Mouse (Mus musculus) forebrain, embryonic 16.5 days (tissue): ENCODE data around the gene Vps9d1. TPM values are rescaled to one million over a fixed set of nuclear protein-coding genes. Genes with fewer than 3 reads are reported as not detected.

ENCODE experiments used
- ATAC-seq: fragments of 200-750 bp; cut with Nextera tagmentation; 2 replicates; pipeline ENCODE4 v1.8.0; 2017; ENCODE audit warnings: mild to moderate bottlenecking, moderate library complexity
- H3K27ac ChIP-seq: fragments of 300-500 bp; sonication (generic); 2 replicates; pipeline ENCODE4 v1.5.1; 2014; ENCODE audit warnings: low read length, control low read depth
- H3K27me3 ChIP-seq: fragments of 300-500 bp; sonication (generic); replicated peaks from 2 replicates; pipeline ENCODE4 v1.6.1; 2014; ENCODE audit warnings: low read length; ENCODE audit not compliant: control insufficient read depth, insufficient read depth
- H3K36me3 ChIP-seq: fragments of 300-500 bp; sonication (generic); 2 replicates; pipeline ENCODE4 v1.6.1; 2014; ENCODE audit not compliant: control insufficient read depth, insufficient read depth
- H3K4me1 ChIP-seq: fragments of 300-500 bp; sonication (generic); replicated peaks from 2 replicates; pipeline ENCODE4 v1.6.1; 2014; ENCODE audit warnings: low read length; ENCODE audit not compliant: control insufficient read depth, insufficient read depth
- H3K4me2 ChIP-seq: fragments of 300-500 bp; sonication (generic); 2 replicates; pipeline ENCODE4 v1.6.1; 2014; ENCODE audit warnings: mild to moderate bottlenecking, low read length, control low read depth
- H3K4me3 ChIP-seq: fragments of 300-500 bp; sonication (generic); replicated peaks from 2 replicates; pipeline ENCODE4 v1.5.1; 2014; ENCODE audit warnings: mild to moderate bottlenecking, low read length, control low read depth
- H3K9ac ChIP-seq: fragments of 300-500 bp; sonication (generic); replicated peaks from 2 replicates; pipeline ENCODE4 v1.6.1; 2014; ENCODE audit warnings: low read depth, low read length, control low read depth
- H3K9me3 ChIP-seq: fragments of 300-500 bp; sonication (generic); 2 replicates; pipeline ENCODE4 v1.6.1; 2016; ENCODE audit warnings: low read length; ENCODE audit not compliant: control insufficient read depth
- WGBS: fragments of 180-500 bp; shearing (Covaris S2); extraction: QIAGEN DNeasy Blood & Tissue Kit; methylation state at CpG from one replicate; pipeline ENCODE4 v1.1.7; 2014; 5-methylcytosine and 5-hydroxymethylcytosine counted together
- polyA plus RNA-seq: library from polyadenylated mRNA; unstranded; fragments of >200 nt; fragmentation: Nextera tagmentation; extraction: Ambion mirVana; gene quantifications from 2 replicates; pipeline ENCODE4 v1.2.1, GENCODE M21; 2015

Vps9d1 gene
- polyA plus RNA-seq, 1 experiment from 2014 or later, result 60.5 TPM

- peaks cover 24% of the 10 kb centered on the region for H3K36me3 ChIP-seq
- no peak overlapping the region for H3K27ac ChIP-seq
- no peaks in the 10 kb centered on the region for H3K4me1 ChIP-seq
- no peak for ATAC-seq
- no peaks in the 10 kb centered on the region for H3K9me3 ChIP-seq
- no peak overlapping the region for H3K4me2 ChIP-seq
- H3K9ac ChIP-seq, result no peak overlapping the region
- no peak overlapping the region for H3K4me3 ChIP-seq
- H3K27me3 ChIP-seq, result no peaks in the 10 kb centered on the region
- WGBS, result 92% methylated on average over 12 of the region's 12 CpGs
These were observed 8.6 kb downstream of the Vps9d1 start for GRCm38 (mm10) chr8:123245543-123245942.

GRCm38 (mm10) chr8:123244382-123244781 lies 9.8 kb downstream of the Vps9d1 start:
- Histone ChIP-seq H3K27ac (no peak overlapping the region), H3K4me2 (no peak overlapping the region), H3K4me3 (no peak overlapping the region), H3K9me3 (no peaks in the 10 kb centered on the region), H3K4me1 (no peaks in the 10 kb centered on the region), H3K36me3 (peaks cover 24% of the 10 kb centered on the region), H3K9ac (no peak overlapping the region), H3K27me3 (no peaks in the 10 kb centered on the region)
- ATAC-seq, result no peak
- 98% methylated on average over 4 of the region's 4 CpGs for WGBS

- no peak overlapping the region for H3K27ac ChIP-seq
- no peak overlapping the region for H3K4me3 ChIP-seq
- no peak for ATAC-seq
- H3K9me3 ChIP-seq, result no peaks in the 10 kb centered on the region
- no peak overlapping the region for H3K9ac ChIP-seq
- no peak overlapping the region for H3K4me2 ChIP-seq
- peaks cover 20% of the 10 kb centered on the region for H3K36me3 ChIP-seq
- H3K4me1 ChIP-seq, result no peaks in the 10 kb centered on the region
- no peaks in the 10 kb centered on the region for H3K27me3 ChIP-seq
- WGBS, result 75% methylated on average over 11 of the region's 11 CpGs
These were observed 11.1 kb downstream of the Vps9d1 start for GRCm38 (mm10) chr8:123243053-123243452.

- WGBS, result 91% methylated on average over 7 of the region's 7 CpGs
- Histone ChIP-seq H3K9me3 (no peaks in the 10 kb centered on the region), H3K36me3 (peaks cover 14% of the 10 kb centered on the region), H3K9ac (no peak overlapping the region), H3K27ac (no peak overlapping the region), H3K4me3 (no peak overlapping the region), H3K4me1 (no peaks in the 10 kb centered on the region), H3K27me3 (no peaks in the 10 kb centered on the region), H3K4me2 (no peak overlapping the region)
- ATAC-seq, result no peak
These were observed 11.8 kb downstream of the Vps9d1 start for GRCm38 (mm10) chr8:123242107-123242923.

GRCm38 (mm10) chr8:123239398-123239797 lies 14.8 kb downstream of the Vps9d1 start:
- peaks cover 15% of the 10 kb centered on the region; the same call in 1 of the 2 replicates for H3K27me3 ChIP-seq
- no peak overlapping the region for H3K4me3 ChIP-seq
- ATAC-seq, result no peak
- H3K4me1 ChIP-seq, result peaks cover 17% of the 10 kb centered on the region
- peaks cover 3% of the 10 kb centered on the region; the same call in 1 of the 2 replicates for H3K36me3 ChIP-seq
- 83% methylated on average over 10 of the region's 10 CpGs for WGBS
- H3K4me2 ChIP-seq, result no peak overlapping the region
- H3K9ac ChIP-seq, result no peak overlapping the region
- H3K27ac ChIP-seq, result no peak overlapping the region
- no peaks in the 10 kb centered on the region for H3K9me3 ChIP-seq

GRCm38 (mm10) chr8:123235520-123236497 lies 18.3 kb downstream of the Vps9d1 start, which contains the start of gene Spata2l:
TSS of gene Spata2l (minus strand) at chr8:123236233.
- ATAC-seq, result peak; percentile 76
- Histone ChIP-seq H3K4me3 (peak within 1 kb of the TSS; percentile 44), H3K36me3 (no peaks in the 10 kb centered on the region), H3K9ac (peak within 1 kb of the TSS; percentile 61), H3K4me1 (peaks cover 17% of the 10 kb centered on the region), H3K27ac (no peak within 1 kb of the TSS), H3K27me3 (peaks cover 20% of the 10 kb centered on the region; the same call in 1 of the 2 replicates), H3K9me3 (no peaks in the 10 kb centered on the region), H3K4me2 (peak within 1 kb of the TSS; percentile 73)
- WGBS, result 1% methylated on average over 57 of the region's 57 CpGs

- no peaks in the 10 kb centered on the region for H3K9me3 ChIP-seq
- peak overlapping the region; percentile 61 for H3K9ac ChIP-seq
- 32% methylated on average over 13 of the region's 13 CpGs for WGBS
- ATAC-seq, result 0 out of 2 replicates have a peak, but pooled peaks have one; percentile 28
- peak overlapping the region; percentile 44 for H3K4me3 ChIP-seq
- no peak overlapping the region for H3K27ac ChIP-seq
- peaks cover 17% of the 10 kb centered on the region for H3K4me1 ChIP-seq
- peaks cover 20% of the 10 kb centered on the region; the same call in 1 of the 2 replicates for H3K27me3 ChIP-seq
- H3K4me2 ChIP-seq, result peak overlapping the region; percentile 73
- H3K36me3 ChIP-seq, result no peaks in the 10 kb centered on the region
These were observed 19.1 kb downstream of the Vps9d1 start for GRCm38 (mm10) chr8:123234918-123235519.

GRCm38 (mm10) chr8:123233760-123234159 lies 20.4 kb downstream of the Vps9d1 start:
- WGBS, result 78% methylated on average over 11 of the region's 11 CpGs

More at GRCm38 (mm10) chr8:123233760-123234159, 20.4 kb downstream of the Vps9d1 start:
- Histone ChIP-seq H3K4me3 (no peak overlapping the region), H3K36me3 (peaks cover 4% of the 10 kb centered on the region), H3K9ac (no peak overlapping the region), H3K27ac (no peak overlapping the region), H3K4me1 (peaks cover 17% of the 10 kb centered on the region), H3K9me3 (no peaks in the 10 kb centered on the region), H3K27me3 (peaks cover 20% of the 10 kb centered on the region; the same call in 1 of the 2 replicates), H3K4me2 (no peak overlapping the region)
- ATAC-seq, result no peak
